Mouse (Mus musculus) embryonic facial prominence, embryonic 14.5 days (tissue): ENCODE measurements around the gene Zmynd10. TPM values are rescaled to one million over a fixed set of nuclear protein-coding genes. Genes with fewer than 3 reads are reported as not detected.

Experiments used
- ATAC-seq: fragments of 200-750 bp; cut with Nextera tagmentation; 2 replicates; pipeline ENCODE4 v1.8.0; 2017; ENCODE audit warnings: low read depth, moderate number of reproducible peaks, moderate TSS enrichment
- DNase-seq: peaks from one replicate; pipeline ENCODE4 v3.0.0-alpha.2; 2015; ENCODE audit warnings: low spot score
- H3K27ac ChIP-seq: fragments of 300-500 bp; sonication (generic); replicated peaks from 2 replicates; pipeline ENCODE4 v1.5.1; 2014; ENCODE audit warnings: low read depth, mild to moderate bottlenecking, low read length, moderate library complexity
- H3K27me3 ChIP-seq: fragments of 300-500 bp; sonication (generic); replicated peaks from 2 replicates; pipeline ENCODE4 v1.6.1; 2014; ENCODE audit warnings: low read length; ENCODE audit not compliant: control insufficient read depth, insufficient read depth
- H3K36me3 ChIP-seq: fragments of 300-500 bp; sonication (generic); 2 replicates; pipeline ENCODE4 v1.6.1; 2014; ENCODE audit warnings: low read length, mixed read lengths; ENCODE audit not compliant: control insufficient read depth, insufficient read depth
- H3K4me1 ChIP-seq: fragments of 300-500 bp; sonication (generic); 2 replicates; pipeline ENCODE4 v1.6.1; 2014; ENCODE audit warnings: antibody characterized with exemption, low read length; ENCODE audit not compliant: control insufficient read depth, insufficient read depth
- H3K4me2 ChIP-seq: fragments of 300-500 bp; sonication (generic); 2 replicates; pipeline ENCODE4 v1.6.1; 2014; ENCODE audit warnings: low read depth, mild to moderate bottlenecking, low read length, moderate library complexity, mixed read lengths
- H3K4me3 ChIP-seq: fragments of 300-500 bp; sonication (generic); 2 replicates; pipeline ENCODE4 v1.5.1; 2014; ENCODE audit warnings: low read depth, mild to moderate bottlenecking, low read length
- H3K9ac ChIP-seq: fragments of 300-500 bp; sonication (generic); 2 replicates; pipeline ENCODE4 v1.6.1; 2014; ENCODE audit warnings: low read depth, mild to moderate bottlenecking, low read length, moderate library complexity, mixed read lengths
- H3K9me3 ChIP-seq: fragments of 300-500 bp; sonication (generic); 2 replicates; pipeline ENCODE4 v1.6.1; 2016; ENCODE audit warnings: low read length; ENCODE audit not compliant: control insufficient read depth
- WGBS: fragments of 180-500 bp; shearing (Covaris S2); extraction: QIAGEN DNeasy Blood & Tissue Kit; methylation state at CpG from one replicate; pipeline ENCODE4 v1.1.7; 2014; 5-methylcytosine and 5-hydroxymethylcytosine counted together
- polyA plus RNA-seq: library from polyadenylated mRNA; unstranded; fragments of >200 nt; fragmentation: Nextera tagmentation; extraction: Ambion mirVana; gene quantifications from 2 replicates; pipeline ENCODE4 v1.2.1, GENCODE M21; 2014

The Zmynd10 gene
- polyA plus RNA-seq, 1 experiment from 2014 or later: 8.2 TPM

GRCm38 (mm10) chr9:107534408-107535202, 12.5 kb upstream of the Zmynd10 start:
- peak overlapping the region; percentile 94 for H3K9ac ChIP-seq
- H3K4me3 ChIP-seq: peak overlapping the region; percentile 91
- no peaks in the 10 kb centered on the region for H3K27me3 ChIP-seq
- H3K4me1 ChIP-seq: peaks cover 23% of the 10 kb centered on the region
- H3K4me2 ChIP-seq: peak overlapping the region; percentile 98
- peaks cover 24% of the 10 kb centered on the region for H3K36me3 ChIP-seq
- H3K27ac ChIP-seq: peak overlapping the region; percentile 87
- ATAC-seq: no peak
- DNase-seq: no peak
- under 1% methylated on average over 33 of the region's 40 CpGs for WGBS
- H3K9me3 ChIP-seq: no peaks in the 10 kb centered on the region

- no peaks in the 10 kb centered on the region for H3K27me3 ChIP-seq
- H3K9me3 ChIP-seq: no peaks in the 10 kb centered on the region
- no peak overlapping the region for H3K27ac ChIP-seq
- H3K36me3 ChIP-seq: peaks cover 32% of the 10 kb centered on the region
- no peak overlapping the region for H3K4me2 ChIP-seq
- WGBS: 99% methylated on average over 7 of the region's 7 CpGs
- no peak overlapping the region for H3K4me3 ChIP-seq
- no peak overlapping the region for H3K9ac ChIP-seq
- ATAC-seq (no peak), DNase-seq (no peak)
- H3K4me1 ChIP-seq: peaks cover 32% of the 10 kb centered on the region
Observed at GRCm38 (mm10) chr9:107538231-107538630, 8.9 kb upstream of the Zmynd10 start.

GRCm38 (mm10) chr9:107538711-107539110, 8.4 kb upstream of the Zmynd10 start:
- H3K4me1 ChIP-seq: peaks cover 30% of the 10 kb centered on the region
- ATAC-seq (no peak), DNase-seq (no peak)
- H3K27ac ChIP-seq: no peak overlapping the region
- no peaks in the 10 kb centered on the region for H3K9me3 ChIP-seq
- 93% methylated on average over 3 of the region's 3 CpGs for WGBS
- H3K4me3 ChIP-seq: no peak overlapping the region
- no peak overlapping the region for H3K9ac ChIP-seq
- H3K4me2 ChIP-seq: no peak overlapping the region
- no peaks in the 10 kb centered on the region for H3K27me3 ChIP-seq
- peaks cover 32% of the 10 kb centered on the region for H3K36me3 ChIP-seq

GRCm38 (mm10) chr9:107539940-107540339, 7.2 kb upstream of the Zmynd10 start:
- H3K27ac ChIP-seq: no peak overlapping the region
- no peaks in the 10 kb centered on the region for H3K9me3 ChIP-seq
- ATAC-seq (no peak), DNase-seq (no peak)
- H3K27me3 ChIP-seq: no peaks in the 10 kb centered on the region
- H3K4me1 ChIP-seq: peaks cover 30% of the 10 kb centered on the region
- no peak overlapping the region for H3K9ac ChIP-seq
- H3K4me2 ChIP-seq: no peak overlapping the region
- H3K4me3 ChIP-seq: no peak overlapping the region
- 97% methylated on average over 8 of the region's 8 CpGs for WGBS
- H3K36me3 ChIP-seq: peaks cover 43% of the 10 kb centered on the region

GRCm38 (mm10) chr9:107540420-107540819, 6.7 kb upstream of the Zmynd10 start:
- no peak for ATAC-seq
- H3K4me2 ChIP-seq: peak overlapping the region; percentile 92
- no peak overlapping the region for H3K9ac ChIP-seq
- 64% methylated on average over 4 of the region's 4 CpGs for WGBS
- no peaks in the 10 kb centered on the region for H3K27me3 ChIP-seq
- DNase-seq: no peak
- peaks cover 27% of the 10 kb centered on the region for H3K4me1 ChIP-seq
- peaks cover 48% of the 10 kb centered on the region for H3K36me3 ChIP-seq
- H3K27ac ChIP-seq: no peak overlapping the region
- no peak overlapping the region for H3K4me3 ChIP-seq
- H3K9me3 ChIP-seq: no peaks in the 10 kb centered on the region

GRCm38 (mm10) chr9:107541005-107541404, 6.1 kb upstream of the Zmynd10 start:
- Histone ChIP-seq H3K27me3 (no peaks in the 10 kb centered on the region), H3K36me3 (peaks cover 48% of the 10 kb centered on the region), H3K9ac (peak overlapping the region; percentile 34; the same call in 1 of the 2 replicates), H3K4me2 (peak overlapping the region; percentile 92), H3K27ac (no peak overlapping the region), H3K4me1 (peaks cover 21% of the 10 kb centered on the region), H3K9me3 (no peaks in the 10 kb centered on the region), H3K4me3 (peak overlapping the region; percentile 71)
- WGBS: 44% methylated on average over 10 of the region's 10 CpGs
- DNase-seq (no peak), ATAC-seq (no peak)

GRCm38 (mm10) chr9:107541474-107542351, 5.4 kb upstream of the Zmynd10 start, which contains the start of the genes Cyb561d2 and Nprl2:
TSS of gene Cyb561d2 (minus strand) at chr9:107542193.
TSS of gene Nprl2 (plus strand) at chr9:107542226.
- Histone ChIP-seq H3K9ac (peak within 1 kb of the TSS; percentile 72), H3K4me1 (peaks cover 19% of the 10 kb centered on the region), H3K9me3 (no peaks in the 10 kb centered on the region), H3K36me3 (peaks cover 48% of the 10 kb centered on the region), H3K4me2 (peak within 1 kb of the TSS; percentile 92), H3K4me3 (peak within 1 kb of the TSS; percentile 71), H3K27ac (0 out of 2 replicates have a peak within 1 kb of the TSS, but pooled peaks have one; percentile 33), H3K27me3 (no peaks in the 10 kb centered on the region)
- WGBS: under 1% methylated on average over 46 of the region's 46 CpGs
- ATAC-seq: peak; percentile 88
- peak; percentile 97 for DNase-seq

- peaks cover 19% of the 10 kb centered on the region for H3K4me1 ChIP-seq
- no peak for DNase-seq
- peak overlapping the region; percentile 71 for H3K4me3 ChIP-seq
- no peaks in the 10 kb centered on the region for H3K27me3 ChIP-seq
- 1% methylated on average over 11 of the region's 11 CpGs for WGBS
- no peaks in the 10 kb centered on the region for H3K9me3 ChIP-seq
- ATAC-seq: peak; percentile 1; the same call in 1 of the 2 replicates
- 0 out of 2 replicates have a peak overlapping the region, but pooled peaks have one; percentile 33 for H3K27ac ChIP-seq
- peak overlapping the region; percentile 72 for H3K9ac ChIP-seq
- peak overlapping the region; percentile 92 for H3K4me2 ChIP-seq
- H3K36me3 ChIP-seq: peaks cover 46% of the 10 kb centered on the region
Observed at GRCm38 (mm10) chr9:107542352-107542686, 4.8 kb upstream of the Zmynd10 start.
